Mouse (Mus musculus): ENCODE measurements at regions not wholly inside any gene's neighbourhood (a gene's known extent, or its start where the extent isn't known, plus 50 kb on each side); places are given as distances from the start of the nearest gene placed in this dataset.

DNA sequence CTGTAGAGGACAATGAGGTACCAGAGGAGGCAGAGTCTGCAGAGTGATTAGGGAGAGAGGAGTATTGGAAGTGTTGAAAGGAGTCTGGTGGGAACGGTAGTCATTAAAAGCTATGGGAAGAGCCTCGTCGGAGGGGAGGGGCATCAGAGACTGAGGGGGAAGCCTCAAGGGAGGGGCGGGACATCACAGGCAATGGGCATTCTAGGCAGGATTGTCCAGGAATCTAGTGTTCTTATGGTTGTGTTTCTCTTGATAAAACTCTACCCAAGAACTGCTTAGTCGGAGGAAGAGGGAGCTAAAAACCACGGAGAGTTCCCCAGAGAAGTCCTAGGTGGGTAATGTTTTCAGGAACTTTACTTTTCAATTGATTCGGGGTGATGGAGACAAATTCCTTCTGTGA, 90.2 kb downstream of the Sec23ip start:
- DNase-seq (ENCODE audit: low spot score) (no peak), ATAC-seq (ENCODE audit: insufficient read depth, low read depth) (no peak)
- no peak overlapping the region for H3K4me3 ChIP-seq (ENCODE audit: low read depth, low read length)
- H3K4me1 ChIP-seq (ENCODE audit: control insufficient read depth, insufficient read depth), result no peaks in the 10 kb centered on the region
- no peaks in the 10 kb centered on the region for H3K27me3 ChIP-seq (ENCODE audit: control insufficient read depth, insufficient read depth, low read length)
- H3K36me3 ChIP-seq (replicated peaks; ENCODE audit: control insufficient read depth, insufficient read depth, low read length), result no peaks in the 10 kb centered on the region
- no peak overlapping the region for H3K4me2 ChIP-seq (ENCODE audit: low read depth, low read length)
- WGBS, result 51% methylated on average over 7 of the region's 7 CpGs
- TF ChIP-seq CTCF (IDR thresholded peaks at IDR 0.05; ENCODE audit: low read depth) (no peak), EP300 (IDR thresholded peaks at IDR 0.05; ENCODE audit: low read depth) (no peak)
- H3K27ac ChIP-seq (ENCODE audit: low read depth), result no peak overlapping the region
- no peaks in the 10 kb centered on the region for H3K9me3 ChIP-seq (replicated peaks; ENCODE audit: control insufficient read depth, low read length)
- H3K9ac ChIP-seq (replicated peaks; ENCODE audit: low read depth, low read length), result no peak overlapping the region

DNA sequence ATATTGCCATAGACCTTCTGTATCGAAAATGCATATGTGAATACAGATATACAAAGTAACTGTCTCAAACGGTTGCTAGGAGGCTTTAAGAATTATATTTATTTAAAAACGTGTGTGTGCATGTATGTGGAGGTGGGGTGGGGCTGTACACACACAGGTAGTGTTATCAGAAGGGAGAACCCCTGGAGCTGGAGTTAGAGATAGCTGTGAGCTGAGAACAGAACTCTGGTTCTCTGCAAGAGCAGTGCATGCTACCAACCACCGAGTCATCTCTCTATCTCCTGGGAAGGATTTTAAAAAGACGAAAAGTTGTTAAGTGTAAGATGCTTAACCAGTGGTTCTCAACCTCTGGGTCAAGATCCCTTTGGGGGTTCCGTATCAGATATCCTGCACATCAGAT, 91.7 kb downstream of the Sec23ip start:
- H3K27me3 ChIP-seq (ENCODE audit: control insufficient read depth, insufficient read depth, low read length), result no peaks in the 10 kb centered on the region
- no peak overlapping the region for H3K4me3 ChIP-seq (ENCODE audit: low read depth, low read length)
- WGBS, result 62% methylated on average over 6 of the region's 6 CpGs
- H3K36me3 ChIP-seq (replicated peaks; ENCODE audit: control insufficient read depth, insufficient read depth, low read length), result no peaks in the 10 kb centered on the region
- H3K4me1 ChIP-seq (ENCODE audit: control insufficient read depth, insufficient read depth), result no peaks in the 10 kb centered on the region
- H3K27ac ChIP-seq (ENCODE audit: low read depth), result no peak overlapping the region
- TF ChIP-seq EP300 (IDR thresholded peaks at IDR 0.05; ENCODE audit: low read depth), result no peak
- H3K9ac ChIP-seq (replicated peaks; ENCODE audit: low read depth, low read length), result no peak overlapping the region
- DNase-seq (ENCODE audit: low spot score) (no peak), ATAC-seq (ENCODE audit: insufficient read depth, low read depth) (no peak)
- H3K9me3 ChIP-seq (replicated peaks; ENCODE audit: control insufficient read depth, low read length), result no peaks in the 10 kb centered on the region
- H3K4me2 ChIP-seq (ENCODE audit: low read depth, low read length), result no peak overlapping the region

DNA sequence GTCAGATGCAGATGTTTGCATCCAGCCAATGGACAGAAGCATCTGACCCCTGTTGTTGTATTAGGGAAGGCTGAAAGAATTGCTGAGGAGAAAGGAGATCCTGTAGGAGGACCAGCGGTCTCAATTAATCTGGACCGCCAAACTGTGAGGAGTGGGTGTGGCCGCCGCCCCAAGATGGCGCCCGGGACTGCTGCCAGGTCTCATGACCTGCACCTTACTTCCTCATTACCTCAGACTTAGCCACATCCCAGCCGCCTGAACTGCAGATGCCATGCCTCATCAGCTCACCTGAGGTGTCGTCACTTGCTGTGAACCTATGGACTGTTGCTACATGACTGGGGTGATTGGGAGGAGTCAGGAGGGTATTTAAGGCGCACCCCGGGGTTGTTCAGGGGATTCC, 97.8 kb downstream of the Sec23ip start:
- Histone ChIP-seq H3K36me3 (replicated peaks; ENCODE audit: control insufficient read depth, insufficient read depth, low read length) (no peaks in the 10 kb centered on the region), H3K4me3 (ENCODE audit: low read depth, low read length) (no peak overlapping the region), H3K9me3 (replicated peaks; ENCODE audit: control insufficient read depth, low read length) (no peaks in the 10 kb centered on the region), H3K9ac (replicated peaks; ENCODE audit: low read depth, low read length) (no peak overlapping the region), H3K4me2 (ENCODE audit: low read depth, low read length) (no peak overlapping the region), H3K27me3 (ENCODE audit: control insufficient read depth, insufficient read depth, low read length) (no peaks in the 10 kb centered on the region), H3K4me1 (ENCODE audit: control insufficient read depth, insufficient read depth) (no peaks in the 10 kb centered on the region), H3K27ac (ENCODE audit: low read depth) (no peak overlapping the region)
- TF ChIP-seq EP300 (IDR thresholded peaks at IDR 0.05; ENCODE audit: low read depth) (no peak), CTCF (IDR thresholded peaks at IDR 0.05; ENCODE audit: low read depth) (no peak)
- 84% methylated on average over 10 of the region's 10 CpGs for WGBS
- ATAC-seq (ENCODE audit: insufficient read depth, low read depth), result no peak
- DNase-seq (ENCODE audit: low spot score), result no peak

DNA sequence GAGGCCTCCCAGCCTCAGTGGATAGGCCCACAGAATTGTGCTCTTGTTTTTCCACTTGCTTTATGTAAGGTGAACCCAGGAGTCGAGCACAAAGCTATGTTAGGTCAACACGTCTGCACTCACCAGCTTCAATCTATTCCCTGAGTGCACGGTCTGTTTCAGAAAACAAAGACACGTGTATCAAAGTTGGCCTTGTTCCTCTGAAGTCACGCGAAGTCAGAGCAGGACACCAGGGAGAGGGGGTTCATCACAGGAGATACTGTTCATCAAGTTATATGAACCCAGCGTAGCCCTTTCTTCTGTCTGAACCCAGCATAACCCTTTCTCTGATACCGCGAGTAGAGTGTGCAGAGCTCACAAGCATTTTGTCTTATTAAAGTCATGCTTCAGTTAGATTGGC, 98.8 kb downstream of the Sec23ip start:
- H3K36me3 ChIP-seq (replicated peaks; ENCODE audit: control insufficient read depth, insufficient read depth, low read length), result no peaks in the 10 kb centered on the region
- no peak overlapping the region for H3K27ac ChIP-seq (ENCODE audit: low read depth)
- no peaks in the 10 kb centered on the region for H3K27me3 ChIP-seq (ENCODE audit: control insufficient read depth, insufficient read depth, low read length)
- DNase-seq (ENCODE audit: low spot score), result no peak
- TF ChIP-seq CTCF (IDR thresholded peaks at IDR 0.05; ENCODE audit: low read depth), result no peak
- no peak for TF ChIP-seq EP300 (IDR thresholded peaks at IDR 0.05; ENCODE audit: low read depth)
- 76% methylated on average over 9 of the region's 9 CpGs for WGBS
- no peaks in the 10 kb centered on the region for H3K4me1 ChIP-seq (ENCODE audit: control insufficient read depth, insufficient read depth)
- no peak overlapping the region for H3K4me3 ChIP-seq (ENCODE audit: low read depth, low read length)
- ATAC-seq (ENCODE audit: insufficient read depth, low read depth), result no peak
- H3K9ac ChIP-seq (replicated peaks; ENCODE audit: low read depth, low read length), result no peak overlapping the region
- H3K9me3 ChIP-seq (replicated peaks; ENCODE audit: control insufficient read depth, low read length), result no peaks in the 10 kb centered on the region
- no peak overlapping the region for H3K4me2 ChIP-seq (ENCODE audit: low read depth, low read length)

DNA sequence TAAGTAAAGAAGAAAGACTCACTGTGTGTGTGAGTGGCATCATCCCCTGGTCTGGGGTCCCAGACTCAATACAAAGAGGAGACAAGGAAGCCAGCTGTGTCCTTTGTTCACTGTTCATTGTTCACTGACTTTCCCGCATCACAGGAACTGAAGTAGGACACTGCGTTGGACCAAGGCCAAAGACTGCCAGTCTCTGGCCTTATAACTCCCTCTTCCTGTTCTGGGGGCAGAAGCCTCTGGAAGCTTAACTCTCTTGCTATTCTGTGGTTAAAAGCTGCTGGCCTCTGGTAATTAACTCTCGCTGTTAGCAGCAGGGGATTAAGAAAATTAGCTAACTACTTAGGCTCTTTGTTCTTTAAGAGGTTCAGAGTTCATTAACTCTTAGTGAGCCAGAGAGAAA, 104.5 kb downstream of the Sec23ip start:
- no peak overlapping the region for H3K4me2 ChIP-seq (ENCODE audit: low read depth, low read length)
- no peaks in the 10 kb centered on the region for H3K36me3 ChIP-seq (replicated peaks; ENCODE audit: control insufficient read depth, insufficient read depth, low read length)
- no peak for DNase-seq (ENCODE audit: low spot score)
- H3K9me3 ChIP-seq (replicated peaks; ENCODE audit: control insufficient read depth, low read length), result 0 out of 2 replicates have a peak, but pooled peaks cover 3% of the 10 kb centered on the region
- no peak overlapping the region for H3K27ac ChIP-seq (ENCODE audit: low read depth)
- H3K4me1 ChIP-seq (ENCODE audit: control insufficient read depth, insufficient read depth), result peaks cover 6% of the 10 kb centered on the region; the same call in 1 of the 2 replicates
- no peaks in the 10 kb centered on the region for H3K27me3 ChIP-seq (ENCODE audit: control insufficient read depth, insufficient read depth, low read length)
- WGBS, result 24% methylated on average over 3 of the region's 3 CpGs
- H3K4me3 ChIP-seq (ENCODE audit: low read depth, low read length), result no peak overlapping the region
- H3K9ac ChIP-seq (replicated peaks; ENCODE audit: low read depth, low read length), result no peak overlapping the region
- ATAC-seq (ENCODE audit: insufficient read depth, low read depth), result no peak
- no peak for TF ChIP-seq CTCF (IDR thresholded peaks at IDR 0.05; ENCODE audit: low read depth)
- no peak for TF ChIP-seq EP300 (IDR thresholded peaks at IDR 0.05; ENCODE audit: low read depth)

DNA sequence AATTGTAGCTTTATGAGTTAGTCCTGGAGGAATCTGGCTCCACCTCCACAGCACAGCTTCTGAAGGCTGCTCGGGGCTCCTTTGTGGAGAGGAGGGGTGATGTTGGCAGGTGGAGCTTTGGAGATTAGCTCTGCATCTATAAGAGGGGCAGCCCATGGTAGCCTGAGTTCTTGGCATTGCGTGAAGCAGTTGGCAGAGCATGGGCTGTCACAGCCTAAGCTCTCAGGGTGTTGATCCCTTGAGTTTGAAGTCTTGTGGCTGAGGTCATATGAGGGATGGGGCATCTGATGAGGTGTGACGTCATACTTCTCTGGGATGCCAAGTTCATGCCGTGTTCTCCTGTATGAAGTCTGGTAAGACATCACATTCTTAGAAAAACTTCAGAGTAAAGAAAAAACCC, 109.5 kb downstream of the Sec23ip start:
- H3K4me3 ChIP-seq (ENCODE audit: low read depth, low read length), result no peak overlapping the region

More for the DNA sequence above, 109.5 kb downstream of the Sec23ip start:
- Histone ChIP-seq H3K9ac (replicated peaks; ENCODE audit: low read depth, low read length) (no peak overlapping the region), H3K36me3 (replicated peaks; ENCODE audit: control insufficient read depth, insufficient read depth, low read length) (no peaks in the 10 kb centered on the region), H3K27me3 (ENCODE audit: control insufficient read depth, insufficient read depth, low read length) (no peaks in the 10 kb centered on the region), H3K4me1 (ENCODE audit: control insufficient read depth, insufficient read depth) (peaks cover 11% of the 10 kb centered on the region; the same call in 1 of the 2 replicates), H3K27ac (ENCODE audit: low read depth) (no peak overlapping the region), H3K9me3 (replicated peaks; ENCODE audit: control insufficient read depth, low read length) (0 out of 2 replicates have a peak, but pooled peaks cover 3% of the 10 kb centered on the region), H3K4me2 (ENCODE audit: low read depth, low read length) (no peak overlapping the region)
- DNase-seq (ENCODE audit: low spot score) (no peak), ATAC-seq (ENCODE audit: insufficient read depth, low read depth) (peak; percentile 33; the same call in 1 of the 2 replicates)
- WGBS, result 26% methylated on average over 4 of the region's 4 CpGs
- TF ChIP-seq EP300 (IDR thresholded peaks at IDR 0.05; ENCODE audit: low read depth), result no peak
